Mouse (Mus musculus) forebrain, embryonic 16.5 days (tissue): Measurements from ENCODE around the gene Atg10. TPM values are rescaled to one million over a fixed set of nuclear protein-coding genes. Genes with fewer than 3 reads are reported as not detected.
A peak's percentile ranks its signal among the peaks of the same experiment; 100 is the strongest.
"Not testable (repeated sequence)": the region's sequence is repeated elsewhere in the genome, so short reads cannot be mapped to it uniquely, and the experiment has no call there.

Source experiments
- ATAC-seq: fragments of 200-750 bp; cut with Nextera tagmentation; 2 replicates; pipeline ENCODE4 v1.8.0; 2017; ENCODE audit warnings: mild to moderate bottlenecking, moderate library complexity
- H3K27ac ChIP-seq: fragments of 300-500 bp; sonication (generic); 2 replicates; pipeline ENCODE4 v1.5.1; 2014; ENCODE audit warnings: low read length, control low read depth
- H3K27me3 ChIP-seq: fragments of 300-500 bp; sonication (generic); replicated peaks from 2 replicates; pipeline ENCODE4 v1.6.1; 2014; ENCODE audit warnings: low read length; ENCODE audit not compliant: control insufficient read depth, insufficient read depth
- H3K36me3 ChIP-seq: fragments of 300-500 bp; sonication (generic); 2 replicates; pipeline ENCODE4 v1.6.1; 2014; ENCODE audit not compliant: control insufficient read depth, insufficient read depth
- H3K4me1 ChIP-seq: fragments of 300-500 bp; sonication (generic); replicated peaks from 2 replicates; pipeline ENCODE4 v1.6.1; 2014; ENCODE audit warnings: low read length; ENCODE audit not compliant: control insufficient read depth, insufficient read depth
- H3K4me2 ChIP-seq: fragments of 300-500 bp; sonication (generic); 2 replicates; pipeline ENCODE4 v1.6.1; 2014; ENCODE audit warnings: mild to moderate bottlenecking, low read length, control low read depth
- H3K4me3 ChIP-seq: fragments of 300-500 bp; sonication (generic); replicated peaks from 2 replicates; pipeline ENCODE4 v1.5.1; 2014; ENCODE audit warnings: mild to moderate bottlenecking, low read length, control low read depth
- H3K9ac ChIP-seq: fragments of 300-500 bp; sonication (generic); replicated peaks from 2 replicates; pipeline ENCODE4 v1.6.1; 2014; ENCODE audit warnings: low read depth, low read length, control low read depth
- H3K9me3 ChIP-seq: fragments of 300-500 bp; sonication (generic); 2 replicates; pipeline ENCODE4 v1.6.1; 2016; ENCODE audit warnings: low read length; ENCODE audit not compliant: control insufficient read depth
- WGBS: fragments of 180-500 bp; shearing (Covaris S2); extraction: QIAGEN DNeasy Blood & Tissue Kit; methylation state at CpG from one replicate; pipeline ENCODE4 v1.1.7; 2014; 5-methylcytosine and 5-hydroxymethylcytosine counted together
- polyA plus RNA-seq: library from polyadenylated mRNA; unstranded; fragments of >200 nt; fragmentation: Nextera tagmentation; extraction: Ambion mirVana; gene quantifications from 2 replicates; pipeline ENCODE4 v1.2.1, GENCODE M21; 2015

Gene Atg10
- polyA plus RNA-seq, 1 experiment from 2014 or later, result 14.0 TPM

GRCm38 (mm10) chr13:90962836-90963760, 260.7 kb downstream of the Atg10 start:
- no peaks in the 10 kb centered on the region for H3K9me3 ChIP-seq
- no peak overlapping the region for H3K27ac ChIP-seq
- no peak for ATAC-seq
- no peak overlapping the region for H3K4me3 ChIP-seq
- no peak overlapping the region for H3K9ac ChIP-seq
- H3K27me3 ChIP-seq, result no peaks in the 10 kb centered on the region
- H3K36me3 ChIP-seq, result no peaks in the 10 kb centered on the region
- WGBS, result 50% methylated on average over 10 of the region's 10 CpGs
- H3K4me1 ChIP-seq, result peaks cover 12% of the 10 kb centered on the region
- no peak overlapping the region for H3K4me2 ChIP-seq

GRCm38 (mm10) chr13:90960591-90960990, 263.2 kb downstream of the Atg10 start:
- WGBS, result 57% methylated on average over 8 of the region's 8 CpGs
- H3K27ac ChIP-seq, result no peak overlapping the region
- H3K36me3 ChIP-seq, result no peaks in the 10 kb centered on the region
- peaks cover 12% of the 10 kb centered on the region for H3K4me1 ChIP-seq
- no peak for ATAC-seq
- no peaks in the 10 kb centered on the region for H3K9me3 ChIP-seq
- H3K9ac ChIP-seq, result no peak overlapping the region
- no peak overlapping the region for H3K4me2 ChIP-seq
- H3K4me3 ChIP-seq, result no peak overlapping the region
- H3K27me3 ChIP-seq, result no peaks in the 10 kb centered on the region

- no peak overlapping the region for H3K4me2 ChIP-seq
- no peak overlapping the region for H3K9ac ChIP-seq
- no peak overlapping the region for H3K4me3 ChIP-seq
- no peak for ATAC-seq
- WGBS, result 23% methylated on average over 2 of the region's 2 CpGs
- H3K27ac ChIP-seq, result no peak overlapping the region
- no peaks in the 10 kb centered on the region for H3K36me3 ChIP-seq
- H3K9me3 ChIP-seq, result no peaks in the 10 kb centered on the region
- peaks cover 12% of the 10 kb centered on the region for H3K4me1 ChIP-seq
- no peaks in the 10 kb centered on the region for H3K27me3 ChIP-seq
These were observed 264.9 kb downstream of the Atg10 start for GRCm38 (mm10) chr13:90958894-90959293.

GRCm38 (mm10) chr13:90939600-90939999, 284.2 kb downstream of the Atg10 start:
- Histone ChIP-seq H3K27ac (no peak overlapping the region), H3K4me2 (no peak overlapping the region), H3K9ac (no peak overlapping the region), H3K4me1 (no peaks in the 10 kb centered on the region), H3K36me3 (no peaks in the 10 kb centered on the region), H3K27me3 (no peaks in the 10 kb centered on the region), H3K4me3 (no peak overlapping the region), H3K9me3 (no peaks in the 10 kb centered on the region)
- ATAC-seq, result no peak
- WGBS, result 59% methylated on average over 5 of the region's 5 CpGs

- Histone ChIP-seq H3K27ac (no peak overlapping the region), H3K9me3 (no peaks in the 10 kb centered on the region), H3K4me3 (no peak overlapping the region), H3K27me3 (no peaks in the 10 kb centered on the region), H3K9ac (no peak overlapping the region), H3K36me3 (no peaks in the 10 kb centered on the region), H3K4me2 (no peak overlapping the region), H3K4me1 (no peaks in the 10 kb centered on the region)
- 67% methylated on average over 6 of the region's 6 CpGs for WGBS
- ATAC-seq, result no peak
These were observed 284.6 kb downstream of the Atg10 start for GRCm38 (mm10) chr13:90939192-90939591.

GRCm38 (mm10) chr13:90935852-90936251, 287.9 kb downstream of the Atg10 start:
- Histone ChIP-seq H3K4me1 (no peaks in the 10 kb centered on the region), H3K4me3 (no peak overlapping the region), H3K27ac (no peak overlapping the region), H3K36me3 (no peaks in the 10 kb centered on the region), H3K9ac (no peak overlapping the region), H3K4me2 (no peak overlapping the region), H3K27me3 (no peaks in the 10 kb centered on the region), H3K9me3 (no peaks in the 10 kb centered on the region)
- no peak for ATAC-seq
- WGBS, result 84% methylated on average over 7 of the region's 7 CpGs

GRCm38 (mm10) chr13:90933256-90933655, 290.5 kb downstream of the Atg10 start:
- no peaks in the 10 kb centered on the region; the same call in 1 of the 2 replicates for H3K36me3 ChIP-seq

GRCm38 (mm10) chr13:90929847-90930246, 293.9 kb downstream of the Atg10 start:
- Histone ChIP-seq H3K4me3 (no peak overlapping the region), H3K4me1 (no peaks in the 10 kb centered on the region), H3K4me2 (no peak overlapping the region), H3K36me3 (peaks cover 10% of the 10 kb centered on the region), H3K9ac (no peak overlapping the region), H3K27ac (no peak overlapping the region), H3K27me3 (no peaks in the 10 kb centered on the region), H3K9me3 (no peaks in the 10 kb centered on the region)
- 22% methylated on average over 5 of the region's 5 CpGs for WGBS
- peak; percentile 73 for ATAC-seq

More at GRCm38 (mm10) chr13:90933256-90933655, 290.5 kb downstream of the Atg10 start:
- Histone ChIP-seq H3K4me3 (no peak overlapping the region), H3K9me3 (no peaks in the 10 kb centered on the region), H3K27me3 (no peaks in the 10 kb centered on the region), H3K27ac (no peak overlapping the region), H3K4me1 (no peaks in the 10 kb centered on the region), H3K4me2 (no peak overlapping the region), H3K9ac (no peak overlapping the region)
- WGBS, result 46% methylated on average over 3 of the region's 3 CpGs
- ATAC-seq, result no peak

- H3K9ac ChIP-seq, ATAC-seq, H3K9me3 ChIP-seq, H3K4me3 ChIP-seq, H3K27me3 ChIP-seq, H3K4me1 ChIP-seq, H3K27ac ChIP-seq, H3K4me2 ChIP-seq: not testable (repeated sequence)
- peaks cover 12% of the 10 kb centered on the region for H3K36me3 ChIP-seq
- 92% methylated on average over 10 of the region's 10 CpGs for WGBS
These were observed 295.5 kb downstream of the Atg10 start for GRCm38 (mm10) chr13:90928266-90928665.
